In the genomic region with DNA sequence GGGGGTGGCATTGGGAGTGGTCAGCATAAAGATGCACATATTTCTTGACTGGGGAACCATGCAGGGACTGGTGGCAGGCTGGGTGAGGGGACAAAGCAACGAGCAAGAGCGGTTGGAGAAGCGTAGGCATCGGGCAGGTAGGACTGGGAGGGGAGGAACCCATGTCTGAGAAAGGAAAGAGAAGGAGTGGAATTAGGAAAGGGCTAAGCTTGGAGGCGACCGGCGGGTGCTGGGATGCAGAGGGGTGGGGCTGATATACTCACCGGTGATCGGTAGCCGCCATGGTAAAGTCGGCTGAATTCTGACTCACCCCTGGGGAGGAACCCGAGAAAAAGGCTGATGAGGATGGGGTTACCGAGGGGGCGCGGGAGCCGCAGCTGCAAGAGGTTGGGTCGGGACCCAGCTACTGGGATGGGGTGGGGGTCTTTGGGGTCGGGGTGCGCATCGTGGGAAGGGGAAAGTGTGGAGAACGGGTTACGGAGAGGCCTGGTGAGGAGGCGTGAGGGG, we compare ENCODE assay signal across 8 mouse cellular contexts. TPM values are rescaled to one million over a fixed set of nuclear protein-coding genes. Genes with fewer than 3 reads are reported as not detected.
DNase-seq lines count a peak whose midpoint lies in the region; ATAC-seq and TF ChIP-seq lines count a peak whose summit lies in the region.

Gene Golga2, plus strand, starts transcription at position 51 of the 507 bp plus-strand sequence.

- H3K4me2 ChIP-seq in kidney, embryonic 15.5 days, result peak within 1 kb of the TSS; percentile 84
- peak within 1 kb of the TSS; percentile 83 for H3K4me2 ChIP-seq in forebrain, embryonic 11.5 days (ENCODE audit: low read depth, low read length, severe bottlenecking)
- peak within 1 kb of the TSS; percentile 90 for H3K4me2 ChIP-seq in limb, embryonic 14.5 days (replicated peaks; ENCODE audit: low read depth, low read length, severe bottlenecking)

- peak; percentile 11 for ATAC-seq in kidney, embryonic 15.5 days (replicated peaks; ENCODE audit: low FRiP score)
- peak; percentile 16; the same call in 1 of the 2 replicates for ATAC-seq in forebrain, embryonic 11.5 days (replicated peaks; ENCODE audit: low FRiP score)
- peak; percentile 9 for ATAC-seq in limb, embryonic 14.5 days (ENCODE audit: low FRiP score, low read depth)
- no peak for ATAC-seq in neutrophil, adult 5-6 weeks (ENCODE audit: extremely low read depth, insufficient number of reproducible peaks, low FRiP score, poor library complexity, severe bottlenecking)

- peak within 1 kb of the TSS; percentile 82 for H3K4me3 ChIP-seq in kidney, embryonic 15.5 days (replicated peaks)
- peak within 1 kb of the TSS; percentile 94 for H3K4me3 ChIP-seq in forebrain, embryonic 11.5 days (ENCODE audit: low read depth, low read length)
- H3K4me3 ChIP-seq in limb, embryonic 14.5 days (replicated peaks; ENCODE audit: low read length), result peak within 1 kb of the TSS; percentile 80

- no peak for DNase-seq in kidney, adult 8-10 months
- DNase-seq in NIH3T3 (ENCODE audit: low read depth), result peak; percentile 61
- DNase-seq in forebrain, embryonic 11.5 days (ENCODE audit: low spot score), result no peak
- DNase-seq in heart, postnatal 4 days, result no peak
- no peak for DNase-seq in limb, embryonic 14.5 days (ENCODE audit: low spot score)
- no peak for DNase-seq in natural killer cell, adult 2 months (ENCODE audit: low spot score in 2 of 2)

- H3K27ac ChIP-seq in kidney, embryonic 15.5 days, result peak within 1 kb of the TSS; percentile 83
- peak within 1 kb of the TSS; percentile 37; the same call in 1 of the 2 replicates for H3K27ac ChIP-seq in forebrain, embryonic 11.5 days (ENCODE audit: low read depth, low read length)
- H3K27ac ChIP-seq in limb, embryonic 14.5 days (replicated peaks; ENCODE audit: low read depth, low read length), result peak within 1 kb of the TSS; percentile 61; the same call in 1 of the 2 replicates

- 1% methylated on average over 23 of the region's 23 CpGs for WGBS in kidney, embryonic 15.5 days
- 3% methylated on average over 23 of the region's 23 CpGs for WGBS in forebrain, embryonic 11.5 days
- 1% methylated on average over 23 of the region's 23 CpGs for WGBS in limb, embryonic 14.5 days

- H3K9me3 ChIP-seq in kidney, embryonic 15.5 days (replicated peaks), result no peaks in the 10 kb centered on the region
- no peaks in the 10 kb centered on the region for H3K9me3 ChIP-seq in forebrain, embryonic 11.5 days (ENCODE audit: control insufficient read depth, low read length)
- H3K9me3 ChIP-seq in limb, embryonic 14.5 days (ENCODE audit: control insufficient read depth, low read length), result no peaks in the 10 kb centered on the region

- peaks cover 21% of the 10 kb centered on the region for H3K4me1 ChIP-seq in kidney, embryonic 15.5 days
- peaks cover 9% of the 10 kb centered on the region; the same call in 1 of the 2 replicates for H3K4me1 ChIP-seq in forebrain, embryonic 11.5 days (replicated peaks; ENCODE audit: control insufficient read depth, insufficient read depth, low read length)
- peaks cover 17% of the 10 kb centered on the region for H3K4me1 ChIP-seq in limb, embryonic 14.5 days (ENCODE audit: control insufficient read depth, insufficient read depth, low read length)

- TF ChIP-seq POLR2A in limb, embryonic 14.5 days (IDR thresholded peaks at IDR 0.05; ENCODE audit: borderline replicate concordance, extremely low read depth, insufficient read depth, insufficient read length), result no peak

- H3K9ac ChIP-seq in kidney, embryonic 15.5 days, result peak within 1 kb of the TSS; percentile 86
- H3K9ac ChIP-seq in forebrain, embryonic 11.5 days (ENCODE audit: low read length), result peak within 1 kb of the TSS; percentile 89
- H3K9ac ChIP-seq in limb, embryonic 14.5 days (ENCODE audit: low read depth, low read length, severe bottlenecking), result peak within 1 kb of the TSS; percentile 88

- no peaks in the 10 kb centered on the region for H3K27me3 ChIP-seq in kidney, embryonic 15.5 days
- no peaks in the 10 kb centered on the region for H3K27me3 ChIP-seq in forebrain, embryonic 11.5 days (ENCODE audit: control insufficient read depth, insufficient read depth, low read length)
- no peaks in the 10 kb centered on the region for H3K27me3 ChIP-seq in limb, embryonic 14.5 days (ENCODE audit: control insufficient read depth, insufficient read depth, low read length)

- H3K36me3 ChIP-seq in kidney, embryonic 15.5 days, result peaks cover 48% of the 10 kb centered on the region
- no peaks in the 10 kb centered on the region; the same call in 1 of the 2 replicates for H3K36me3 ChIP-seq in forebrain, embryonic 11.5 days (ENCODE audit: control insufficient read depth, insufficient read depth, low read length)
- peaks cover 41% of the 10 kb centered on the region for H3K36me3 ChIP-seq in limb, embryonic 14.5 days (ENCODE audit: control insufficient read depth, insufficient read depth, low read length)

RNA-seq across cellular contexts. Expression of gene Golga2, which starts in this region (rescaled TPM):
- polyA plus RNA-seq in kidney, embryonic 15.5 days (2015; fragmentation: Nextera tagmentation; extraction: Ambion mirVana), result 23.0 and 27.3 TPM in 2 replicates
- 22.4 and 22.6 TPM in 2 replicates for polyA plus RNA-seq in forebrain, embryonic 11.5 days (2014; fragmentation: Nextera tagmentation; extraction: Ambion mirVana)
- 10 to 100 TPM; 75.1 to 78.1 TPM for total RNA-seq in heart, postnatal 4 days (2021)
- polyA plus RNA-seq in limb, embryonic 14.5 days (2012; rRNA removed), result 56.4 and 63.1 TPM in 2 replicates
- polyA plus RNA-seq in limb, embryonic 14.5 days (2014; fragmentation: Nextera tagmentation; extraction: Ambion mirVana), result 32.4 and 33.3 TPM in 2 replicates
- total RNA-seq in neutrophil, adult 5-6 weeks (2017), result 70.1 and 88.5 TPM in 2 replicates
